Mouse (Mus musculus) cerebellum, adult 8-10 months (tissue): Measurements from ENCODE around the gene Nr5a2.
"Not testable (repeated sequence)": the region's sequence is repeated elsewhere in the genome, so short reads cannot be mapped to it uniquely, and the experiment has no call there.

Experiments
- DNase-seq: peaks from one replicate; pipeline ENCODE4 v3.0.0; 2022

Nr5a2 gene

DNA sequence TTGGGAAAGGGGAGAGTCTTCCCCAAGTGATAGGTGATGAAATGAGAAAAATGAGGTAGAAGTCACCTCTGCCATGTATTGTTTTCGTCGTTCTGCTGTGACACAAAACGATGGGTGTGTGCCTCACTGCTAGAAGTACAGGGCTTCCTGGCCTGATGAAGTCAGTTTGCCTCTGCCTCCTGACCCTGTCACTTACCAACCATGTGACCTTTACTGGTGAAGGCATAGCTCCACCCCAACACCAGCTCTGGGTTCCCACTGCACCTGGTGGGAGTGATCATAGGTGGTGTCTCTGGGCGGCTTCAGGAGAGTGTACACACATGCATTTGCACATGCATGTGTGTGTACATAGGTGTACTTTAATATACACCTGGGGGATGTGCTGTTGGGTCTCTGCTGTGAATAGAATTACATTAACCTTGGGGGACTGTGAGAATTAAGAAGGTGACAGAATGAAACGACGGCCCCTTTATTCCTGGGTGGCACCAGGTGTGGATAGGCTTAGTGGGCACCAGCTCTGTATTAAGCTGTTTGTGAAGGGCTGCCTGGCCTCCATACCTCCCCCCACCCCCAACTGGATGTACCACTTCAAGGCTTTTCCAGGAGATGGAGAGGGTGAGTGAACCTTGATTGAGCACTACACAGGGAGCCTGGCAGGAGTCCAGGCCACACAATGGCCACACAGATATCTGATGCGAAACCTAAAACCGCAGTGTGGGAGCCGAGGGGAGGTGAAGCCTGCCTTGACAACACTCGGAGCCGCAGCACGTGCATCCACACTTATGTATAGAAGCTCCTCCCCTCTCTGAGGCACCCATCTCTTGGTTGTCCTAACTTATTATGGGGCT, 127.7 kb downstream of the Nr5a2 start:
- no peak for DNase-seq

- no peak for DNase-seq
These were observed 129.3 kb downstream of the Nr5a2 start for GRCm38 (mm10) chr1:136830992-136831391.

GRCm38 (mm10) chr1:136829931-136830330, 130.3 kb downstream of the Nr5a2 start:
- no peak for DNase-seq

DNA sequence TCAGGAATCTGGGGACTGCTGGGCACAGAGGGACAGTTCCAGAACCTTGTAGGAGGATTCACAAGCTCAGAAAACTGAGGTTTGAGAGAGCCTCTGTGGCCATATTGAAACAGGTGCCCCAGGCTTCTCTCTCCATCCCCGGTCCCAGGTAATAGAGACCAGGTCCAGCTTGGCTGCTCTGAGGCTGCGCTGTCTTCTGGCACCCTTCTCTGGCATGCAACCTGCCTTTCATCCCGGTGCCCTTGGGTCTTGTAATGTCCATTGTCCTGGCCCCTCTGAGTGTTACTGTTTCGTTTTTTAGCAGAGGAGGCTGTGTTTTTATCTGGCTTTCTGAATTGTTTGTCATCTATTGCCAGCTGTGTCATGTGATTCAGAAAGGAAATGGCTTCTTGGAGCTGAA, 136.4 kb downstream of the Nr5a2 start:
- no peak for DNase-seq

DNA sequence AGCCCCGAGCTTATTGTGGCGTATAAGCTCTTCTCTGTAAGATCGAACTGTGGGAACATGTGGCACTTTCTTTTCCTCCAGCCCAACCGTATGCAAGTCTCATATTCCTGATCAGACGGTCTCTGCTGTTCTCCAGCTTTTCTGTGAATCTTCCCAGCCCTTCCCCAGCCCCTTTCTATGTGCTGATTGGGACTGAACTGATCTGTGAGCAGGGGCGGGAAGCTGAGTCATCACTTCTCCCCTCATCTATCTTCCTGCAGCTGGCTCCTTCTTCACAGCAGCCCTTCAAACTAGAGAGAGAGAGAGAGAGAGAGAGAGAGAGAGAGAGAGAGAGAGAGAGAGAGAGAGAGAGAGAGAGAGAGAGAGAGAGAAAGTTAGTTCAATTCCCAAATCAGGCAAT, 159.6 kb downstream of the Nr5a2 start:
- DNase-seq = no peak

DNA sequence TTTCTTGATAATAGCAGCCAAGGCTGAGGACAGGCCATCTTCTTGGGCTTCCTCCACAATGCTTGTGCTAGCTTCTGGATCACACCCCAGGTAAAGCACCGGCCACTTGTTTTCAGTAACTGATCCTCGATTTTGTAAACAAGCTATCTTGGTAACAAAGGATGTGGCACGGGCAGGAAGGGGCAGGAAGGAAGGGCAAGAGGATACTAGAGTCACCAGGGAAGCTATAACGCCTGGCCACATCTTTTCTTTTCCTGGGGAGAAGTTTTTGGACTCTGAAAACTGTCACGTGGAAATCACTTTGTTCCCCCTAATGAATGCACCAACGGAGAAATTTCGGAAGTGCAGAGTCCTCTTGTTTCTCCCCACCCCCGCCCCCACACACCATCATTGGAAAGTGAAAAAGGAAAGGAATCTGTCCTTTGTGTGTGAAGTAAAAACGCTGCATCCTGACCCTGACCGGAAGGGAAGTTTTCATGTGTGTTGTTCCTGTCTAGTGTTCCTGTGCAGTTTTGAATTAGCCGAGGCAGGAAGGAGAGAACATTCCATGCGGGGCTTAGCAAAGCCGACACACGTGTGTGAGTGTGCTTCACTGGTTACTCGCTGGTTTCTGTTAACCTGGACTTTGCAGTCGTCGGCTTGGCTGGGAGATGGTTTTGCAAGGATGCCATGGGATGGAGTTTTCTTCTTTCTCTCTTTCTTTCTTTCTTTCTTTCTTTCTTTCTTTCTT, 163.7 kb downstream of the Nr5a2 start:
- DNase-seq = no peak

DNA sequence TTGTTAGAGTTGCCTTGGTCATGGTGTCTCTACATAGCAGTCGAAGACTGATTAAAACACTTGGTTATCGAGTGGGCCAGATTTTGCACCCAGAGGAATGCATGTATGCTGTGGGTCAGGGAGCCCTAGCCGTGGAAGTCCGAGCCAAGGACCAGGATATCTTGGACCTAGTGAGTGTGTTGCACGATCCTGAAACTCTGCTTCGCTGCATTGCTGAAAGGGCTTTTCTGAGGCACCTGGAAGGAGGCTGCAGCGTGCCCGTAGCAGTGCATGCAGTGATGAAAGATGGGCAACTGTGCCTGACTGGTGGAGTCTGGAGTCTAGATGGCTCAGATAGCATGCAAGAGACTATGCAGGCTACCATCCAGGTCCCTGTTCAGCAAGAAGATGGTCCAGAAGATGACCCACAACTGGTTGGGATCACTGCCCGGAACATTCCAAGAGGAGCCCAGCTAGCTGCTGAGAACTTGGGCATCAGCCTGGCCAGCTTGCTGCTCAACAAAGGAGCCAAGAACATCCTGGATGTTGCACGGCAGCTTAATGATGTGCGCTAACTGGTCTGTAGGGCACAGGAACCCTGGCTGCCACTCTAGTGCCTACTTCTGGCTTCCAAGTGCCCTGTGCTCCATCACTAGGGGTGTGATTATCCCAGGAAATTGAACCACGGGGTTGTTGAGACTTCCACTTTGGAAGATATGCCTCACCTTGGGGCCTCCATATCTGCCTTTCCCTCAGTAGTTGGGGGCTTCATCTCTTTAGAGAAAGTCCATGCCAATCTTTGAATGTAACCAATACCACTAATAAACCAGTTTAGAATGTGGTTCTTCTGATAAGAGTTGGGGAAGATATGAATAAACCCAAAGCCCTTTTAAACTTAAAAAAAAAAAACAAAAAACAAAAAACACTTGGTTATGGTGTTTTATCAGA, 167.0 kb downstream of the Nr5a2 start:
- not testable (repeated sequence) for DNase-seq
